Mouse (Mus musculus) adrenal gland, adult 2 months (tissue): ENCODE data around the gene Gm8300. TPM values are rescaled to one million over a fixed set of nuclear protein-coding genes. Genes with fewer than 3 reads are reported as not detected.
"Not testable (repeated sequence)": the region's sequence is repeated elsewhere in the genome, so short reads cannot be mapped to it uniquely, and the experiment has no call there.

Experiments used
- DNase-seq: peaks from one replicate; pipeline ENCODE4 v3.0.0; 2021
- long read RNA-seq: library from polyadenylated mRNA; stranded (forward); transcript quantifications from one replicate; pipeline ENCODE4 v2.0.0, GENCODE M21; 2021
- polyA plus RNA-seq: library from polyadenylated mRNA; depleted of rRNA; stranded (reverse); fragments of >200 nt; gene quantifications from 2 replicates; pipeline ENCODE4 v1.2.3, GENCODE M21; 2012; rRNA removed
- total RNA-seq, 2 experiments: library from RNA; stranded (reverse); gene quantifications; 2 replicates each; pipeline ENCODE4 v1.2.3; 2021

The Gm8300 gene
- total RNA-seq (not detected), polyA plus RNA-seq (not detected in 2 replicates)
- long read RNA-seq = 0 reads

DNA sequence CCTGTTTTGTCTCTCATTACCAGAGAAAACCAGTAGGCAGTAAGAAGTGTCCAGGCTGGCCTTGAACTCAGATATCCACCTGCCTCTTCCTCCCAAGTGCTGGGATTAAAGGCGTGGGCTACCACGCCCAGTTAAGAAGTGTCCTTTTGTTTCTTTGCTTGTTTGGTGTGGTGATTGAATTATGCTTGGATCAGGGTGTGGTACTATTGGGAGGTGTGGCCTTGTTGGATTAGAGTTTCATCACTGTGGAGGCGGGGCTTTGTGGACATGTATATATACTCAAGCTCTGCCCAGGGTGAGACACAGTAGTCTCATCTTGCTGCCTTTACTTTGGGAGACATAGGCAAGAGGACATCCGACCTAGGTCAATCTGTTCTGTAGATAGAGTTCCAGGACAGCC, at the start of gene Gm8300:
TSS of gene Gm8300 (plus strand) at position 301 of the 400 bp plus-strand sequence.
- DNase-seq = not testable (repeated sequence)

DNA sequence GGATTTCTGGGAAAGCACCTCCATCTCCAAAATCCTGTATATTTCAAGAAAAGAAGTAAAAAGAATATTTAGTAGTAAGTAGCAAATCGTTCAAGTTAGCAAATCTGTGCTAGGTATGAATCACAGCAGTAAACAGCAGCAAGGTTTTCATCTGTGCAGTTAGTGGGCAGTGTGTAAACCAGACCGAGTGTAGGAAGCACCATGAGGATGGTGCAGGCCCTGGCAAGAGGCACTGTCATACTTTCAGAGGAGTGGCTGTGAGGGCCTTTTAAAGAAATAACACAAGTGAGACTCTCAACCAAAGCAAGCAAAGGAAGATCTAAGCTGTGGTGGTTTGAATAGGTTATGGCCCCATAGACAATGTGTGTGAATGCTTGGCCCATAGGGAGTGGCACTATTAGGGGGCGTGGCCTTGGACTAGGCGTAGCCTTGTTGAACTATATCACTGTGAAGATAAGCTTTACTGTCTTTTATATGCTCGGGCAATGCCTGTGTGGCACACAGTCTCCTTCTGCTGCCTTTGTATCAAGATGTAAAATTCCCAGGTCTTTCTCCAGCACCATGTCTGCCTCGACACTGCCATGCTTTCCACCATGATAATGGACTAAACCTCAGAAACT, 49.3 kb upstream of the Gm8300 start:
- DNase-seq = no peak

DNA sequence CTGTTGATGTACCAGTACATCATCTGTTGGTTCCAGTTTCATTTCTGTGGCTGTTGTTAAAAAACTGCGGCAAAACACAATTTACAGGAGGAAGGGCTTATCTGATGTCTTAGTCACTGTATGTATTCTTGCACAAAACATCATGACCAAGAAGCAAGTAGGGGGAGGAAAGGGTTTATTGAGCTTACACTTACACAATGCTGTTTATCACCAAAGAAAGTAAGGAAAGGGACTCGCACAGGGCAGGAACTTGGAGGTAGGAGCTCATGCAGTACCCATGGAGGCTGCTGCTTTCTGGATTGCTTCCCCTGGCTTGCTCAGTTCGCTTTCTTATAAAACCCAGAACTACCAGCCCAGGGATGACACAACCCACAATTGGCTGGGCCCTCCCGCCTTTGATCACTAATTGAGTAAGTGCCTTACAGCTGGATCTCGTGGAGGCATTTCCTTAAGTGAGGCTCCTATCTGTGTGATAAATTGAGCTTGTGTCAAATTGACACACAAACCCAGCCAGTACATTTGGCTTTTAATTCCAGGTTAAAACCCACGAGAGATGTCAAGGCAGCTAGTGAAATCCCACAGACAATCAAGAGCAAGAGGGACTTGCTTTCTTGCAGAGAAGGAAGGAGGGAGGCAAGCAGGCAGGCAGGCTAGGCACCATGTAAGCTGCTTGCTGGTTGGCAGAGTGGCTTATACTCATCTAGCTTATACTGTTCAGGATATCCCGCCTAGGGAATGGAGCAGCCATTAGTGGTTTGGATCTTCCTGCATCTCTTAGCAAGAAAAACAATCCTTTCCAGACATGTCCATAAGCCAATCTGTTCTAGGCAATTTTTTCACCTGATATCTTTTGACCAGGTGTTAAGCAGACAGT, 43.6 kb upstream of the Gm8300 start:
- peak; percentile 11 for DNase-seq

GRCm38 (mm10) chr12:87471421-87471963, 42.6 kb upstream of the Gm8300 start:
- DNase-seq = no peak

- DNase-seq = peak; percentile 95
Observed at GRCm38 (mm10) chr12:87471964-87472786, 41.9 kb upstream of the Gm8300 start, which contains the start of gene Snw1. Gene Snw1 (minus strand): TSS chr12:87472274.

DNA sequence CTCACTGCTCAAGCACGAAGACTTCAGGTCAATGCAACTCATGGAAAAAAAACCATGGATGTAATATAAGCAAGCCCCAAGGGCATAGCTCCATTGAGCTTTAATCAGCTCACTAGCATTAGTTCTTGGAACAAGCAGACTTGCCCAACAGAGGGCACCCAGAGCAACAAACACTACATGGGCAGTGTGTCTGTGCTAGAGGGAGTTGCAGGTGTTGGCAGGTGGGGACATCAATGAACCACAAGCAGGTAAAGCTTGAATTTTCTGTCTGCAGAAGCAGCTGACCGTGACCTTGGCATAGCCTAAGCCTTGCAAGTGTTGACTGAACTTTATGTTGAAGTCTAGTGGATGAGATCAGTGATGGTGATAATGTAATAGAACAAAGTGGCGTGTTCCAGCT, 39.4 kb upstream of the Gm8300 start:
- no peak for DNase-seq

DNA sequence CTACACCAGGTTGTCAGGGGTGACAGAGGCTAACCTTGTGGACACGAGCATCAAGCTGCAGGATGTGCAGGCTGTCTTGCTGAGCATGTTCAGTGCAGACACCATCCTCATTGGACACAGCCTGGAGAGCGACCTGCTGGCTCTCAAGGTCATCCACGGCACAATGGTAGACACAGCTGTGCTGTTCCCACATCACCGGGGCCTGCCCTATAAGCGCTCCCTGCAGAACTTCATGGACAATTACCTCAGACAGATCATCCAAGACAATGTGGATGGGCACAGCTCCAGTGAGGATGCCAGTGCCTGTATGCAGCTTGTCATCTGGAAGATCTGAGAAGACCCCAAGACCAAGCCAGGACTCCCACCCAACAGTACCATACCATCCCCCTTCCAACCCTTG, 31.6 kb upstream of the Gm8300 start:
- not testable (repeated sequence) for DNase-seq

DNA sequence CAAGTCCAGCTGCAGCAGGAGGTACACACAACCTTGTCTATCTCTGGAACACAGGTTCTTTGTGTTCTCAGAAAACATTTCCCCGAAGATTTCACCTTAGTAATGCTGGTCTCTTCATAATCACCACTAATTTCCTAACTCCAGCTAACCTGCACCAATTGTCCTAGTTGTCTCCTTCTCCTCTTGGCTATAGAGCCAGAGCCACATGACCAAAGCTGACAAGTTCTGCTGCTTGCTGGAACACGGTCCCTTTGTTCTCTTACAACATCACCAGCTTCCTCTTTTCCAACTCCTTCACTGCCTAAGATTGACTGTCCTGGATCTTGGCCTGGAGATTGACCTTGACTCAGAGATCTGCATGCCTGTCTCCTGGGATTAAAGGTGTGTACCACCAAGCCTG, 25.4 kb upstream of the Gm8300 start:
- DNase-seq = not testable (repeated sequence)

GRCm38 (mm10) chr12:87494421-87494820, 19.7 kb upstream of the Gm8300 start, which contains the start of gene Gm5788:
Gene Gm5788 (plus strand): TSS chr12:87494721.
- not testable (repeated sequence) for DNase-seq

GRCm38 (mm10) chr12:87519616-87520015, 5.5 kb downstream of the Gm8300 start:
- DNase-seq = not testable (repeated sequence)

DNA sequence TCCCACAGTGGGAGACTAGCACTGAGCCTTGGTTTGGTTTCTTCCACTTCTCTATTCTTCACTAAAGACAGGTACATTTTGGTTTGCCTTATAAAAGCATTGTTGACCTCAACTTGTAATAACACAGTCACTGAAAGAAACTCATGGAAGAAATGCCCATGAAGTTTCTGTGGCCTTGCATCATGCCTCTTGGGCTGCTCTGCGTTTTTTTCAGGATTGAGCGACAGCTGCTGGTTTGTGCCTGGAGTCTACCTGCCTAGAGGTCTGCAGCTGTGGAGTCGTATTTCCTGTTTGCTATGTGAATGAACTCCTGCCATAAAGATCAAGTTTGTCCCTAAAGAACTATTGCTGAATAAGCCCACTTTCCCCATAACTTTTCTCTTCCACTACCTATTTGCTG, 29.8 kb downstream of the Gm8300 start:
- DNase-seq = no peak

DNA sequence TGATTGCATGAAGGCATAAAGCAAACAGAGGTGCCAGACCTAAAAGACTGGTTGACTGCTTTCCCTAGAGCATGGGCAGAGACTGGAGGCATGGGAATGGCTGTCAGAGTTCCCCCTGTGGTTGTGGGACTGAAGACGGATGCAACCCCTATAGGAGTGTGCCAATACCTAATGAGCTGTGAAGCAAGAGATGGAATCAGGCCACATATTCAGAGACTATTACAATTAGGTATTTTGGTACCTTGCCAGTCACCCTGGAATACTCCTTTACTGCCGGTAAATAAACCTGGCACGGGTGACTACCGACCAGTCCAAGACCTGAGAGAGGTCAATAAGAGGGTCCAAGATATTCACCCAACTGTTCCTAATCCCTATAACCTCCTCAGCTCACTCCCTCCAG, 36.5 kb downstream of the Gm8300 start:
- DNase-seq = not testable (repeated sequence)

Other genes with a start within 250 kb of the Gm8300 start
- gene Vipas39, start 248.1 kb upstream of the Gm8300 start, total RNA-seq = 10 to 100 TPM; 38.0 to 40.9 TPM
- 14.1 and 14.2 TPM in 2 replicates for gene Vipas39, start 248.1 kb upstream of the Gm8300 start, polyA plus RNA-seq
- 100 to 1,000 TPM; 160 to 227 TPM for gene Ahsa1, start 247.8 kb upstream of the Gm8300 start, total RNA-seq
- gene Ahsa1, start 247.8 kb upstream of the Gm8300 start, polyA plus RNA-seq = 33.4 and 41.8 TPM in 2 replicates
- gene Ism2, start 214.6 kb upstream of the Gm8300 start, total RNA-seq = not detected
- 0.07 and 0.16 TPM in 2 replicates for gene Ism2, start 214.6 kb upstream of the Gm8300 start, polyA plus RNA-seq
- gene Sptlc2, start 126.0 kb upstream of the Gm8300 start, total RNA-seq = 100 to 1,000 TPM; 176 to 197 TPM
- gene Sptlc2, start 126.0 kb upstream of the Gm8300 start, polyA plus RNA-seq = 29.7 and 61.1 TPM in 2 replicates
- 100 to 1,000 TPM; 182 to 188 TPM for gene Slirp, start 70.4 kb upstream of the Gm8300 start, total RNA-seq
- 5.1 TPM in 2 replicates for gene Slirp, start 70.4 kb upstream of the Gm8300 start, polyA plus RNA-seq
- gene Alkbh1, start 70.3 kb upstream of the Gm8300 start, total RNA-seq = 10 to 100 TPM; 15.3 to 28.5 TPM
- 11.3 and 13.3 TPM in 2 replicates for gene Alkbh1, start 70.3 kb upstream of the Gm8300 start, polyA plus RNA-seq
- 10 to 100 TPM; 60.7 to 75.1 TPM for gene Snw1, start 42.0 kb upstream of the Gm8300 start, total RNA-seq
- 2.1 and 2.3 TPM in 2 replicates for gene Snw1, start 42.0 kb upstream of the Gm8300 start, polyA plus RNA-seq
- gene Gm5788, start 19.6 kb upstream of the Gm8300 start, total RNA-seq = not detected
- gene Gm5788, start 19.6 kb upstream of the Gm8300 start, polyA plus RNA-seq = not detected in 2 replicates
- not detected for gene Oog1, start 88.4 kb downstream of the Gm8300 start, total RNA-seq
- gene Oog1, start 88.4 kb downstream of the Gm8300 start, polyA plus RNA-seq = not detected in 2 replicates
- gene Gm4027, start 104.6 kb downstream of the Gm8300 start, total RNA-seq = not detected
- not detected in 2 replicates for gene Gm4027, start 104.6 kb downstream of the Gm8300 start, polyA plus RNA-seq
- not detected for gene Gm16381, start 130.3 kb downstream of the Gm8300 start, total RNA-seq
- gene Gm16381, start 130.3 kb downstream of the Gm8300 start, polyA plus RNA-seq = not detected in 2 replicates